Mouse (Mus musculus) limb, embryonic 13.5 days (tissue): ENCODE measurements around the gene Sart3. TPM values are rescaled to one million over a fixed set of nuclear protein-coding genes. Genes with fewer than 3 reads are reported as not detected.
A peak's percentile ranks its signal among the peaks of the same experiment; 100 is the strongest.
"Not testable (repeated sequence)": the region's sequence is repeated elsewhere in the genome, so short reads cannot be mapped to it uniquely, and the experiment has no call there.

Experiments
- ATAC-seq: fragments of 200-750 bp; cut with Nextera tagmentation; 2 replicates; pipeline ENCODE4 v1.8.0; 2017; ENCODE audit warnings: low read depth, moderate number of reproducible peaks, moderate TSS enrichment; ENCODE audit not compliant: low FRiP score
- H3K27ac ChIP-seq: fragments of 300-500 bp; sonication (generic); 2 replicates; pipeline ENCODE4 v1.5.1; 2015; ENCODE audit warnings: inconsistent platforms, mild to moderate bottlenecking, moderate library complexity
- H3K27me3 ChIP-seq: fragments of 300-500 bp; sonication (generic); 2 replicates; pipeline ENCODE4 v1.6.1; 2015; ENCODE audit warnings: mild to moderate bottlenecking, inconsistent platforms
- H3K36me3 ChIP-seq: fragments of 300-500 bp; sonication (generic); 2 replicates; pipeline ENCODE4 v1.6.1; 2015; ENCODE audit warnings: inconsistent platforms, mild to moderate bottlenecking, moderate library complexity
- H3K4me1 ChIP-seq: fragments of 300-500 bp; sonication (generic); 2 replicates; pipeline ENCODE4 v1.6.1; 2015; ENCODE audit warnings: inconsistent platforms
- H3K4me2 ChIP-seq: fragments of 300-500 bp; sonication (generic); replicated peaks from 2 replicates; pipeline ENCODE4 v1.6.1; 2015; ENCODE audit warnings: inconsistent platforms, mild to moderate bottlenecking, moderate library complexity
- H3K4me3 ChIP-seq: fragments of 300-500 bp; sonication (generic); 2 replicates; pipeline ENCODE4 v1.5.1; 2015; ENCODE audit warnings: moderate library complexity, mild to moderate bottlenecking, inconsistent platforms
- H3K9ac ChIP-seq: fragments of 300-500 bp; sonication (generic); 2 replicates; pipeline ENCODE4 v1.6.1; 2015; ENCODE audit warnings: mild to moderate bottlenecking, inconsistent platforms
- H3K9me3 ChIP-seq: fragments of 300-500 bp; sonication (generic); 2 replicates; pipeline ENCODE4 v1.6.1; 2016; ENCODE audit warnings: inconsistent platforms
- WGBS: fragments of 180-500 bp; shearing (Covaris S2); methylation state at CpG from one replicate; pipeline ENCODE4 v1.1.7; 2015; 5-methylcytosine and 5-hydroxymethylcytosine counted together
- polyA plus RNA-seq: library from polyadenylated mRNA; unstranded; fragments of >200 nt; fragmentation: Nextera tagmentation; extraction: Ambion mirVana; gene quantifications from 2 replicates; pipeline ENCODE4 v1.2.1, GENCODE M21; 2015

Gene Sart3
- polyA plus RNA-seq, 1 experiment from 2014 or later: 59.8 TPM

GRCm38 (mm10) chr5:113789075-113789788, 16.9 kb upstream of the Sart3 start:
- Histone ChIP-seq H3K4me1 (peaks cover 81% of the 10 kb centered on the region), H3K4me2 (peak overlapping the region; percentile 10), H3K4me3 (no peak overlapping the region), H3K27ac (peak overlapping the region; percentile 84), H3K36me3 (peaks cover 20% of the 10 kb centered on the region), H3K9me3 (no peaks in the 10 kb centered on the region), H3K9ac (no peak overlapping the region), H3K27me3 (no peaks in the 10 kb centered on the region)
- 10% methylated on average over 7 of the region's 7 CpGs for WGBS
- peak; percentile 90 for ATAC-seq

- H3K4me3 ChIP-seq: no peak overlapping the region
- peak; percentile 9; the same call in 1 of the 2 replicates for ATAC-seq
- no peaks in the 10 kb centered on the region for H3K27me3 ChIP-seq
- no peaks in the 10 kb centered on the region for H3K9me3 ChIP-seq
- peak overlapping the region; percentile 84 for H3K27ac ChIP-seq
- H3K4me2 ChIP-seq: peak overlapping the region; percentile 10
- H3K9ac ChIP-seq: no peak overlapping the region
- 15% methylated on average over 6 of the region's 6 CpGs for WGBS
- H3K4me1 ChIP-seq: peaks cover 81% of the 10 kb centered on the region
- H3K36me3 ChIP-seq: peaks cover 14% of the 10 kb centered on the region
Measured at GRCm38 (mm10) chr5:113788645-113789044, 16.3 kb upstream of the Sart3 start.

- H3K4me1 ChIP-seq: peaks cover 77% of the 10 kb centered on the region
- no peaks in the 10 kb centered on the region for H3K27me3 ChIP-seq
- ATAC-seq: no peak
Measured at GRCm38 (mm10) chr5:113786985-113787384, 14.7 kb upstream of the Sart3 start.

GRCm38 (mm10) chr5:113784104-113784503, 11.8 kb upstream of the Sart3 start:
- not testable (repeated sequence) for H3K9me3 ChIP-seq, ATAC-seq, H3K4me3 ChIP-seq, H3K27me3 ChIP-seq, H3K36me3 ChIP-seq
- Histone ChIP-seq H3K4me1 (peaks cover 64% of the 10 kb centered on the region), H3K4me2 (peak overlapping the region; percentile 39), H3K9ac (peak overlapping the region; percentile 50; the same call in 1 of the 2 replicates), H3K27ac (peak overlapping the region; percentile 83)
- 21% methylated on average over 3 of the region's 3 CpGs for WGBS

More at GRCm38 (mm10) chr5:113786985-113787384, 14.7 kb upstream of the Sart3 start:
- Histone ChIP-seq H3K27ac (no peak overlapping the region; the same call in 1 of the 2 replicates), H3K36me3 (no peaks in the 10 kb centered on the region), H3K9me3 (no peaks in the 10 kb centered on the region), H3K4me2 (no peak overlapping the region), H3K4me3 (no peak overlapping the region), H3K9ac (no peak overlapping the region)
- WGBS: 61% methylated on average over 5 of the region's 5 CpGs

- Histone ChIP-seq H3K4me2 (peak overlapping the region; percentile 39), H3K4me3 (no peak overlapping the region), H3K4me1 (peaks cover 59% of the 10 kb centered on the region)
Measured at GRCm38 (mm10) chr5:113783581-113784001, 11.3 kb upstream of the Sart3 start.

GRCm38 (mm10) chr5:113782624-113783023, 10.3 kb upstream of the Sart3 start:
- peak overlapping the region; percentile 83; the same call in 1 of the 2 replicates for H3K27ac ChIP-seq
- H3K36me3 ChIP-seq: peaks cover 9% of the 10 kb centered on the region; the same call in 1 of the 2 replicates
- no peak for ATAC-seq
- no peak overlapping the region for H3K4me2 ChIP-seq
- WGBS: 85% methylated on average over 7 of the region's 7 CpGs
- no peaks in the 10 kb centered on the region for H3K27me3 ChIP-seq
- H3K4me3 ChIP-seq: no peak overlapping the region
- H3K4me1 ChIP-seq: peaks cover 49% of the 10 kb centered on the region
- H3K9me3 ChIP-seq: no peaks in the 10 kb centered on the region
- H3K9ac ChIP-seq: no peak overlapping the region

More at GRCm38 (mm10) chr5:113783581-113784001, 11.3 kb upstream of the Sart3 start:
- peak overlapping the region; percentile 83 for H3K27ac ChIP-seq
- no peaks in the 10 kb centered on the region for H3K27me3 ChIP-seq
- WGBS: 6% methylated on average over 12 of the region's 12 CpGs
- H3K9ac ChIP-seq: peak overlapping the region; percentile 50
- peak; percentile 33; the same call in 1 of the 2 replicates for ATAC-seq
- H3K9me3 ChIP-seq: no peaks in the 10 kb centered on the region
- H3K36me3 ChIP-seq: peaks cover 2% of the 10 kb centered on the region; the same call in 1 of the 2 replicates

GRCm38 (mm10) chr5:113781875-113782274, 9.6 kb upstream of the Sart3 start:
- Histone ChIP-seq H3K27ac (peak overlapping the region; percentile 67; the same call in 1 of the 2 replicates), H3K9me3 (no peaks in the 10 kb centered on the region), H3K4me2 (no peak overlapping the region), H3K9ac (no peak overlapping the region), H3K4me3 (no peak overlapping the region), H3K27me3 (no peaks in the 10 kb centered on the region), H3K36me3 (peaks cover 16% of the 10 kb centered on the region), H3K4me1 (peaks cover 44% of the 10 kb centered on the region)
- WGBS: 87% methylated on average over 7 of the region's 7 CpGs
- no peak for ATAC-seq

GRCm38 (mm10) chr5:113781254-113781653, 8.9 kb upstream of the Sart3 start:
- Histone ChIP-seq H3K4me1 (peaks cover 40% of the 10 kb centered on the region), H3K4me2 (no peak overlapping the region), H3K27ac (peak overlapping the region; percentile 67; the same call in 1 of the 2 replicates), H3K9me3 (no peaks in the 10 kb centered on the region), H3K9ac (no peak overlapping the region), H3K36me3 (peaks cover 23% of the 10 kb centered on the region), H3K4me3 (no peak overlapping the region), H3K27me3 (no peaks in the 10 kb centered on the region)
- WGBS: 50% methylated on average over 7 of the region's 7 CpGs
- no peak for ATAC-seq

- Histone ChIP-seq H3K9me3 (no peaks in the 10 kb centered on the region), H3K4me1 (peaks cover 40% of the 10 kb centered on the region), H3K27me3 (no peaks in the 10 kb centered on the region), H3K4me3 (no peak overlapping the region), H3K4me2 (no peak overlapping the region), H3K27ac (peak overlapping the region; percentile 67; the same call in 1 of the 2 replicates), H3K36me3 (peaks cover 28% of the 10 kb centered on the region), H3K9ac (no peak overlapping the region)
- no peak for ATAC-seq
- WGBS: 73% methylated on average over 5 of the region's 5 CpGs
Measured at GRCm38 (mm10) chr5:113780763-113781162, 8.5 kb upstream of the Sart3 start.

GRCm38 (mm10) chr5:113780082-113780752, 7.9 kb upstream of the Sart3 start:
- H3K9ac ChIP-seq: no peak overlapping the region
- peaks cover 33% of the 10 kb centered on the region for H3K36me3 ChIP-seq
- no peaks in the 10 kb centered on the region for H3K9me3 ChIP-seq
- no peak overlapping the region for H3K4me2 ChIP-seq
- WGBS: 94% methylated on average over 3 of the region's 3 CpGs
- no peak for ATAC-seq
- no peak overlapping the region; the same call in 1 of the 2 replicates for H3K27ac ChIP-seq
- peaks cover 40% of the 10 kb centered on the region for H3K4me1 ChIP-seq
- H3K27me3 ChIP-seq: no peaks in the 10 kb centered on the region
- H3K4me3 ChIP-seq: no peak overlapping the region

- Histone ChIP-seq H3K4me3 (no peak overlapping the region), H3K36me3 (peaks cover 39% of the 10 kb centered on the region), H3K4me2 (no peak overlapping the region), H3K9me3 (no peaks in the 10 kb centered on the region), H3K9ac (no peak overlapping the region), H3K27me3 (no peaks in the 10 kb centered on the region), H3K27ac (no peak overlapping the region), H3K4me1 (peaks cover 36% of the 10 kb centered on the region)
- 61% methylated on average over 5 of the region's 5 CpGs for WGBS
- ATAC-seq: no peak
Measured at GRCm38 (mm10) chr5:113779569-113779968, 7.3 kb upstream of the Sart3 start.

GRCm38 (mm10) chr5:113777728-113778127, 5.4 kb upstream of the Sart3 start:
- not testable (repeated sequence) for ATAC-seq

More at GRCm38 (mm10) chr5:113777728-113778127, 5.4 kb upstream of the Sart3 start:
- H3K27ac ChIP-seq, H3K4me3 ChIP-seq, H3K4me2 ChIP-seq, H3K27me3 ChIP-seq, H3K9ac ChIP-seq, H3K9me3 ChIP-seq: not testable (repeated sequence)
- Histone ChIP-seq H3K36me3 (peaks cover 43% of the 10 kb centered on the region), H3K4me1 (peaks cover 28% of the 10 kb centered on the region)
- 85% methylated on average over 8 of the region's 8 CpGs for WGBS
